Mouse (Mus musculus): Measurements from ENCODE around the gene Nuak1. TPM values are rescaled to one million over a fixed set of nuclear protein-coding genes. Genes with fewer than 3 reads are reported as not detected.

Nuak1 gene
- polyA plus RNA-seq, 1 experiment from 2014 or later: 2.4 TPM

DNA sequence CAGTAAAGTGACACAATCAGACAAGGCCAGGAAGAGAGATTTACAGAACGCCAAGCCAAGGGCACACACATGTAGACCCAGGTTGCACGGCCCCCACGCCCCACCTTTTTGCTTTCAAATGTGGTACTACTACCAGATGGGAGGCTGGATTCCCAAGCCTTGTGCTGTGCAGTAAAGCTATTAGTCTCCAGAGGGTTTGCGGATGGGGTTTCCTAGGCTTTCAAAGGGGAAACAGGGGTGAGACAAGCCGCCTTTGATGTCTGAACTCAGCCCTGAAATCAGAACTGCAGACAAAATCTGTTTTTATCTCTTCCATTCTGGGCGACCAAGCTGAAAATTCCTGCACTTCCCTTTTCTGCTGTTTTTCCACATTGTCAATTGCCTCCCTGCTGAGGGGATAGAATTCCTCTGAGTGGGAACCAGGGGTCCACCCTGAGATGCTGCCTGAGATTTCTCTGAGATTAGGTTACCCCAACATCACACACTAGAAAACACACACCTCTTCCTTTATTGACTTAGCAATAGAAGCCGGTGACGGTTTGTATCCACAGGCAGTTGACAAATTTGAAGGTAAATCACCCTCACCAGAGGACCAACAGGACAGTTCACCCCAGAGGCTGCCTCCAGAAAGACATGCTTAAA, 35.1 kb downstream of the Nuak1 start:
- Histone ChIP-seq H3K4me1 (replicated peaks; ENCODE audit: insufficient read depth, low read length) (peaks cover 12% of the 10 kb centered on the region; the same call in 1 of the 2 replicates), H3K9ac (ENCODE audit: low read depth, low read length) (no peak overlapping the region), H3K9me3 (replicated peaks; ENCODE audit: low read length) (no peaks in the 10 kb centered on the region), H3K27ac (no peak overlapping the region), H3K4me3 (replicated peaks; ENCODE audit: low read depth, low read length) (no peak overlapping the region), H3K4me2 (ENCODE audit: low read length) (no peak overlapping the region), H3K27me3 (ENCODE audit: insufficient read depth, low read length) (no peaks in the 10 kb centered on the region), H3K36me3 (ENCODE audit: insufficient read depth, low read length) (no peaks in the 10 kb centered on the region)
- WGBS: 39% methylated on average over 8 of the region's 8 CpGs
- no peak for TF ChIP-seq CTCF (IDR thresholded peaks at IDR 0.05; ENCODE audit: low read depth)
- DNase-seq (ENCODE audit: low spot score) (peak; percentile 86), ATAC-seq (replicated peaks; ENCODE audit: low FRiP score, low read depth) (peak; percentile 71)

DNA sequence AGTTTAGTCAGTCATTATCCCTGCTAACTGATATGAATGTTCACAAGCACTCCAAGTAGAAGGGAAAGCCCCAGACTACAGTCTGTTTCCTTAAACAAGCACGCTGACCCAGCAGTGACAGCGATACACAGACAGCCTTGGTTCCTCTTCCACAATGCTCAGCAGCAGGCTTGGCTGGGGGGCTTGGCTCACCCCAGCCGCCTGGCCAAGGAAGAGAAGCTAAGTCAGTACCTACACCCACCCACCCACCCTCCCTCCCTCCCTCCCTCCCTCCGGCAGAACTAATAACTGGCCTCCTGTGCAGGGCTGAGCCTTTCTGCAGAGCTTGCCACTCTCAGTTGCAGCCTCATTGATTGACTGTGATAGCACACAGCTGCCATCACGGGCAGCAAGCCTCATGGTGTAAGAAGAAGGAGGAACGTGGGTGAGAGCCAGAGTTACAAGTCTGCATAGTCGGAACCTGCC, 38.5 kb downstream of the Nuak1 start:
- Histone ChIP-seq H3K9me3 (replicated peaks; ENCODE audit: low read length) (no peaks in the 10 kb centered on the region), H3K4me3 (replicated peaks; ENCODE audit: low read depth, low read length) (no peak overlapping the region), H3K36me3 (ENCODE audit: insufficient read depth, low read length) (no peaks in the 10 kb centered on the region), H3K4me2 (ENCODE audit: low read length) (no peak overlapping the region), H3K9ac (ENCODE audit: low read depth, low read length) (no peak overlapping the region), H3K27me3 (ENCODE audit: insufficient read depth, low read length) (no peaks in the 10 kb centered on the region), H3K27ac (no peak overlapping the region), H3K4me1 (replicated peaks; ENCODE audit: insufficient read depth, low read length) (peaks cover 9% of the 10 kb centered on the region; the same call in 1 of the 2 replicates)
- ATAC-seq (replicated peaks; ENCODE audit: low FRiP score, low read depth) (no peak), DNase-seq (ENCODE audit: low spot score) (peak; percentile 57)
- TF ChIP-seq CTCF (IDR thresholded peaks at IDR 0.05; ENCODE audit: low read depth): no peak
- WGBS: 26% methylated on average over 7 of the region's 7 CpGs

DNA sequence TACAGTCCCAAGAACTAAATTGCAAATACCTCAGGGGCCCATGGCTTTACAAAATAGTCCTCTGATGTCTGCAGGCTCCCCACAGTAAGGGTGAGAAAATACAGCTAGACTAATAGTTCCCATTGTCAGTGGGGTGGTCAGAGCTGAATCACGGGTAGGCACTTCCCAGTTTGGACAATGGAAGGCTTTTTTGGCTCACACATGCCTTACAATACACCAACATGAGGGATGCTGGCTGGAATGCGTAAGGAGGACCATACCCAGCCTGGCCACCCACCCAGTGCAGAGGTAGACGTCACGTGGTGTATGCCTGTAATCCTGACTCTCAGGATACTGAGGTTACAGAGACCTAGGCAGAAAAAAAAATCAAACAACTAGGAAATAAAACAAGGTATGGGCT, 39.2 kb downstream of the Nuak1 start:
- no peak for DNase-seq (ENCODE audit: low spot score)
- WGBS: 82% methylated on average over 4 of the region's 4 CpGs
- ATAC-seq (replicated peaks; ENCODE audit: low FRiP score, low read depth): no peak
- Histone ChIP-seq H3K4me3 (replicated peaks; ENCODE audit: low read depth, low read length) (no peak overlapping the region), H3K36me3 (ENCODE audit: insufficient read depth, low read length) (no peaks in the 10 kb centered on the region), H3K4me1 (replicated peaks; ENCODE audit: insufficient read depth, low read length) (peaks cover 11% of the 10 kb centered on the region), H3K9me3 (replicated peaks; ENCODE audit: low read length) (no peaks in the 10 kb centered on the region), H3K9ac (ENCODE audit: low read depth, low read length) (no peak overlapping the region), H3K4me2 (ENCODE audit: low read length) (no peak overlapping the region), H3K27ac (no peak overlapping the region), H3K27me3 (ENCODE audit: insufficient read depth, low read length) (no peaks in the 10 kb centered on the region)
- no peak for TF ChIP-seq CTCF (IDR thresholded peaks at IDR 0.05; ENCODE audit: low read depth)

DNA sequence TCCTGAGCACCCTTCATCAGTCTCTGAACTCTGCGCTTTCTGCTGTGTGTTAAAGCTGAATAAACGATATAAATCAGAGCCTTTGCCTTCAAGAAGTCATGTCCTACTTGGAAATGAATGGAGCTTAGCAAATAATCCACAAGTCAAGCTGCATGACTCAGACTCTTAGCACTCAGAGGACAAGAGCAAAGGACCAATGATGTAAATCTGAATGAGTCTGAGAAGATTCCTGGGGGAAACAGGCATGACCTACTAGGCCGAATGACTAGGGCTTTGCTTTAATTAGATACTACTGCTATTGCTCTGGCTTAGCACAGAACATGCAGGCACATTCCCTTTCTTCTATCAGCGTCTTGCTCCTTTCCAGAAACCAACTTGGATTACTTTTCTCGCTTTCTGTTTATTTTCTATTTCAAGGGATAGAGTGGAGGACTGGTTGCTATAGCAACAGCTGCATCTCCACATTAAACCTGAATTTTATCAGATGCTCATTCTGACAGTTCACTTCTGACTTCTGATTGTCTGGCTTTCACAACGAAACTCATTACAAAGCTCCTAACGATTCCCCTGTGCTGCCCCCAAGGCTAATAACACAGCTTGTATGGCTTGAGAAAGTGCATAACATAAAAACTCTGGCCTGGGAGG, 40.2 kb downstream of the Nuak1 start:
- WGBS: 74% methylated on average over 7 of the region's 7 CpGs

DNA sequence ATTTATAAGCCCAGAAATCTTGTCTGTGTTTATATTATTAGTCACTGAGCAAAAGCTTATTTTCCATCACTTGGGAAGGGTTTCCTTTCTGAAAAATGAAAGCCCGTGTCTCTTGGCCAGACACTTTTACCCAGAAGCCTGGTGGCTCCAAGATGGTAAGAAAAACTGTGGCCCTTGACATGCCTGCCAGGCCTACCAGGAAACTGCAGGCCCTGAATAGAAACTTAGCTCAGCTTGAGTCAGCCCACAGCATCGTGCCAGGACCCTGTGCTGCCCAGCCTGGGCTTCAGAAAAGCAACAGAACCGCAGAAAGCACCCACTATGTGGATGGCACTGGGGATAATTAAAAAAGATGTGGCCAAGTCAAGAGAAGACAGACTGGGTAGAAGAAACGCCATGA, 43.1 kb downstream of the Nuak1 start:
- Histone ChIP-seq H3K4me2 (ENCODE audit: low read length) (no peak overlapping the region), H3K4me1 (replicated peaks; ENCODE audit: insufficient read depth, low read length) (peaks cover 16% of the 10 kb centered on the region), H3K27me3 (ENCODE audit: insufficient read depth, low read length) (no peaks in the 10 kb centered on the region), H3K4me3 (replicated peaks; ENCODE audit: low read depth, low read length) (no peak overlapping the region), H3K9ac (ENCODE audit: low read depth, low read length) (no peak overlapping the region), H3K27ac (no peak overlapping the region), H3K36me3 (ENCODE audit: insufficient read depth, low read length) (0 out of 2 replicates have a peak, but pooled peaks cover 5% of the 10 kb centered on the region), H3K9me3 (replicated peaks; ENCODE audit: low read length) (no peaks in the 10 kb centered on the region)
- no peak for TF ChIP-seq CTCF (IDR thresholded peaks at IDR 0.05; ENCODE audit: low read depth)
- DNase-seq (ENCODE audit: low spot score) (no peak), ATAC-seq (replicated peaks; ENCODE audit: low FRiP score, low read depth) (no peak)
- WGBS: 75% methylated on average over 4 of the region's 4 CpGs

More for the DNA sequence above, 40.2 kb downstream of the Nuak1 start:
- H3K4me3 ChIP-seq (replicated peaks; ENCODE audit: low read depth, low read length): no peak overlapping the region
- H3K27me3 ChIP-seq (ENCODE audit: insufficient read depth, low read length): no peaks in the 10 kb centered on the region
- H3K4me1 ChIP-seq (replicated peaks; ENCODE audit: insufficient read depth, low read length): peaks cover 15% of the 10 kb centered on the region
- H3K27ac ChIP-seq: no peak overlapping the region
- H3K9ac ChIP-seq (ENCODE audit: low read depth, low read length): no peak overlapping the region
- no peak overlapping the region for H3K4me2 ChIP-seq (ENCODE audit: low read length)
- H3K36me3 ChIP-seq (ENCODE audit: insufficient read depth, low read length): no peaks in the 10 kb centered on the region
- H3K9me3 ChIP-seq (replicated peaks; ENCODE audit: low read length): no peaks in the 10 kb centered on the region
- DNase-seq (ENCODE audit: low spot score) (no peak), ATAC-seq (replicated peaks; ENCODE audit: low FRiP score, low read depth) (no peak)
- TF ChIP-seq CTCF (IDR thresholded peaks at IDR 0.05; ENCODE audit: low read depth): no peak

DNA sequence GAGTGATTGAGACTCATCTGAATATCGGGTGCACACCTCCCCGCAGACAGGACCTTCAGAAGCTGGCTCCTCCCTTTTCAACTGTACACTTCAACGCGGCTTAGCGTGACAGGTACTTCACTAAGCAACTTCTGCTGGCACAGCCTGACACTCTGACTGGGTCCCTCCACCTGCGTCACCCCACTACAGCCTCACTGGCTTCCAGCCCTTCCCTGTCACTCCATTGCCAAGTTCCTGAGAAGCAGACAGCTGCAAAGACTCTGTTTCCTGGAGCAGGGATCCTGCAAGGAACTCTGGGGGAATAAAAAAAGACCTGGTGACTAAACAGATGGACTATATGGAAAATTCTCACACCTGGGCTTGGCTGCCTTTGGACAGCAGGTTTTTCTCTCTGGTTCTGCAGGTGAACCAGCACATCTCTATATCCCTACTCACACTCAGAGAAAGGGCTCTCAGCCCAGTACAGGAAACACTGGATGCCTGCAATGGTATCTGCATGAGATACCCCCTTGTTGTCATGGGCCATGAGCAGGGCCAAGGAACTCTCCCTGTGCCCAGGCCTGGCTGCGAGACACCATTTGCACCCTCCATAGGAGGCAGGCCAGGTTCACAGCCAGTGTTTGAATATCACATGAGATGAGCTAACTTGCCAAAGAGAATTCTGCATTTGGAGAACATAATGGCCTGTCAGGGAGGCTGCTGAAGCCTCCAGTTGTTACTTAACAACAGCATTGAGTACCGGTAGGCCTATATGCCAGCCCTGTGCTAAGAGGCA, 44.3 kb downstream of the Nuak1 start:
- 54% methylated on average over 8 of the region's 8 CpGs for WGBS
- H3K27ac ChIP-seq: no peak overlapping the region
- 0 out of 2 replicates have a peak, but pooled peaks cover 10% of the 10 kb centered on the region for H3K36me3 ChIP-seq (ENCODE audit: insufficient read depth, low read length)
- ATAC-seq (replicated peaks; ENCODE audit: low FRiP score, low read depth) (no peak; the same call in 1 of the 2 replicates), DNase-seq (ENCODE audit: low spot score) (no peak)
- H3K4me3 ChIP-seq (replicated peaks; ENCODE audit: low read depth, low read length): no peak overlapping the region
- TF ChIP-seq CTCF (IDR thresholded peaks at IDR 0.05; ENCODE audit: low read depth): no peak
- no peaks in the 10 kb centered on the region for H3K9me3 ChIP-seq (replicated peaks; ENCODE audit: low read length)
- no peak overlapping the region for H3K4me2 ChIP-seq (ENCODE audit: low read length)
- H3K4me1 ChIP-seq (replicated peaks; ENCODE audit: insufficient read depth, low read length): peaks cover 14% of the 10 kb centered on the region
- H3K27me3 ChIP-seq (ENCODE audit: insufficient read depth, low read length): no peaks in the 10 kb centered on the region
- no peak overlapping the region for H3K9ac ChIP-seq (ENCODE audit: low read depth, low read length)
